Mouse (Mus musculus) stomach, postnatal 0 days (tissue): ENCODE measurements around the gene Ceacam1. TPM values are rescaled to one million over a fixed set of nuclear protein-coding genes. Genes with fewer than 3 reads are reported as not detected.
"Not testable (repeated sequence)": the region's sequence is repeated elsewhere in the genome, so short reads cannot be mapped to it uniquely, and the experiment has no call there.

Source experiments
- ATAC-seq: fragments of 200-750 bp; cut with Nextera tagmentation; 2 replicates; pipeline ENCODE4 v1.8.0; 2017; ENCODE audit not compliant: low FRiP score, low TSS enrichment
- DNase-seq: peaks from one replicate; pipeline ENCODE4 v3.0.0-alpha.2; 2016; ENCODE audit warnings: low spot score
- H3K27ac ChIP-seq: fragments of 300-500 bp; sonication (generic); replicated peaks from 2 replicates; pipeline ENCODE4 v1.5.1; 2014; ENCODE audit warnings: mild to moderate bottlenecking, control low read depth
- H3K27me3 ChIP-seq: fragments of 300-500 bp; sonication (generic); 2 replicates; pipeline ENCODE4 v1.6.1; 2014; ENCODE audit warnings: low read length; ENCODE audit not compliant: control insufficient read depth, insufficient read depth
- H3K36me3 ChIP-seq: fragments of 300-500 bp; sonication (generic); 2 replicates; pipeline ENCODE4 v1.6.1; 2014; ENCODE audit warnings: low read length, mixed read lengths; ENCODE audit not compliant: control insufficient read depth, insufficient read depth
- H3K4me1 ChIP-seq: fragments of 300-500 bp; sonication (generic); replicated peaks from 2 replicates; pipeline ENCODE4 v1.6.1; 2014; ENCODE audit warnings: antibody characterized with exemption; ENCODE audit not compliant: control insufficient read depth, insufficient read depth
- H3K4me2 ChIP-seq: fragments of 300-500 bp; sonication (generic); replicated peaks from 2 replicates; pipeline ENCODE4 v1.6.1; 2014; ENCODE audit warnings: low read depth, mild to moderate bottlenecking, control low read depth, moderate library complexity
- H3K4me3 ChIP-seq: fragments of 300-500 bp; sonication (generic); 2 replicates; pipeline ENCODE4 v1.5.1; 2014; ENCODE audit warnings: low read depth, low read length, control low read depth
- H3K9ac ChIP-seq: fragments of 300-500 bp; sonication (generic); 2 replicates; pipeline ENCODE4 v1.6.1; 2014; ENCODE audit warnings: mild to moderate bottlenecking, low read length, control low read depth, mixed read lengths
- H3K9me3 ChIP-seq: fragments of 300-500 bp; sonication (generic); 2 replicates; pipeline ENCODE4 v1.6.1; 2016; ENCODE audit warnings: low read length; ENCODE audit not compliant: control insufficient read depth
- CTCF ChIP-seq: IDR thresholded peaks from 2 replicates; pipeline ENCODE4 v1.5.1; 2016; ENCODE audit warnings: antibody characterized with exemption, low read depth, mild to moderate bottlenecking, moderate library complexity
- EP300 ChIP-seq: optimal IDR thresholded peaks from 2 replicates; pipeline ENCODE3; 2016; ENCODE audit warnings: antibody characterized with exemption
- WGBS: fragments of 180-500 bp; shearing (Covaris S2); extraction: QIAGEN DNeasy Blood & Tissue Kit; methylation state at CpG from one replicate; pipeline ENCODE4 v1.1.7; 2014; 5-methylcytosine and 5-hydroxymethylcytosine counted together
- polyA plus RNA-seq: library from polyadenylated mRNA; unstranded; fragments of >200 nt; fragmentation: Nextera tagmentation; extraction: Ambion mirVana; gene quantifications from 2 replicates; pipeline ENCODE4 v1.2.1, GENCODE M21; 2015

The Ceacam1 gene
- polyA plus RNA-seq, 1 experiment from 2014 or later = 16.7 TPM

DNA sequence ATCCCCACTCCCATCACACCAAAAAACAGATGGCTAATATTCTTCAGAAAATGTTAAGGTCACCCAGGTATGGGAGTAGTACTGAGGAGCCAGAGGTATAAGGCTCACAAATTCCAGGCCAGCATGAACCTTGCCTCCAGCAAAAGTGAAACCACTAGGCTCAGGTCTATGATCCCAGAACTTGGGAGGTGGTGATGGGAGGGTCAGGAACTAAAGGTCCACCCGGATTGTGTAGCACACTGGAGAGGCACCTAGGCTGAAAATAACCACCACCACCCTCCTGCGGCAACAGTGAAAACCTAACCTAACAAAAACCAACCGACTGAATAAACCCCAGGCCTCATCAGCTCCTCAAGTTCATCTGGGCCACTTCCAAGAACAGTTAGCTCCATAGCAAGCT is 49.1 kb downstream of the Ceacam1 start:
- Histone ChIP-seq H3K4me1 (no peaks in the 10 kb centered on the region), H3K9ac (no peak overlapping the region), H3K4me3 (no peak overlapping the region), H3K27me3 (no peaks in the 10 kb centered on the region), H3K9me3 (no peaks in the 10 kb centered on the region), H3K36me3 (no peaks in the 10 kb centered on the region), H3K27ac (no peak overlapping the region), H3K4me2 (no peak overlapping the region)
- no peak for TF ChIP-seq CTCF
- ATAC-seq = no peak
- 72% methylated on average over 3 of the region's 3 CpGs for WGBS
- no peak for DNase-seq

DNA sequence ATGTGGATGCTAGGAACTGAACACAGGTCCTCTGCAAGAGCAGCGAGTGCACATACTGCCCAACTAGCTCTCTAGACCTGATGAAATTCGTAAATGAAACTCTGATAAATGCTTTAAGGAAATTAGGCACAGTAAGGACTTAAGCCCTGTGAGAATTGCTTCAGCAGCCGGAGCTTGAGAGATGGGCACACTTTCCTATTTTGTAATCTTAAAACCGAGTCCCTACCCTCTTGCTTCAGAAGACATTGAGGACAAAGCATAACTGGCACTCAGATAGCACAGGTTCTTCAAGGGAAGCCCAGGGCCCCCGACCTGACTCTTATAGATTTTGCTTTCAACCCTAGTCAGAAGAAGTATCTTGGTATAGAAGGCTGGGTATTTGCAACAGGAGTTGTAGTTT is 50.3 kb downstream of the Ceacam1 start:
- Histone ChIP-seq H3K4me2 (no peak overlapping the region), H3K4me1 (no peaks in the 10 kb centered on the region), H3K9me3 (no peaks in the 10 kb centered on the region), H3K36me3 (no peaks in the 10 kb centered on the region), H3K9ac (no peak overlapping the region), H3K27me3 (no peaks in the 10 kb centered on the region), H3K4me3 (no peak overlapping the region), H3K27ac (no peak overlapping the region)
- 81% methylated on average over 5 of the region's 5 CpGs for WGBS
- no peak for DNase-seq
- no peak for ATAC-seq
- TF ChIP-seq EP300 (no peak), CTCF (no peak)

DNA sequence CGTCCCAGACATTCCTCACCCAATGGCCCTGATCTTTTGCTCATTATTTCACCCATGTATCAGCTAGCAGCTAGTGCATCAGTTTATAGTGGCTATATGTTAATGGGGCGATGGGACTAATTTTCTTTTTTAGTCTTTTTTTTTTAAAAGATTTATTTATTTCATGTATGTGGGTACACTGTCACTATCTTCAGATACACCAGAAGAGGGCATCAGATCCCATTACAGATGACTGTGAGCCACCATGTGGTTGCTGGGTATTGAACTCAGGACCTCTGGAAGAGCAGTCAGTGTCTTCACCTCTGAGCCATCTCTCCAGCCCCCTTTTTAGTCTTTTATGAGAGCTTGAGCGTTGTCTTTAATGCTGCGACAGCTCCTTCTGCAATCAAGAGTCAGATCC is 51.0 kb downstream of the Ceacam1 start:
- H3K4me1 ChIP-seq, H3K36me3 ChIP-seq, H3K9ac ChIP-seq, H3K4me3 ChIP-seq, H3K9me3 ChIP-seq, DNase-seq, H3K27me3 ChIP-seq, ATAC-seq, H3K4me2 ChIP-seq, H3K27ac ChIP-seq: not testable (repeated sequence)
- 90% methylated on average over 4 of the region's 4 CpGs for WGBS
- TF ChIP-seq CTCF = peak; percentile 38

DNA sequence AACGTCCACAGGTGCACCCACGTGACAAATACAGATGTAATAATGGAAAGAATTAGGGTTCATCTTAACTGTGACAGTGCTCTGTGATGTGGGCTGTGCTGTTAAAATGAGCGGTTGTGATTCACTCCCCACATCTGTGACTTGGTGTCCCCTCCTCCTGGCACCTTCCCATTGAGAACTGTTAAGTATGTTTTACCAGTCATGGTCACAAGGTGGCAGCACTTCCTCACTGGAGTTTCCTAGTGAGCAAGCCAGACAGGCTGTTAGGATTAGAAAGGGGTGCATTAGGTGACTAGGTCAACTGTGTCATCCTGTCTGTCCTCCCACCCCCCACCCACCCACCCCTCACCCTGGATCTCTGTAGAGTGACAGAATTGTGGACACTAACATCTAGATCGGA is 53.0 kb downstream of the Ceacam1 start:
- TF ChIP-seq CTCF = peak; percentile 90
- TF ChIP-seq EP300 = no peak
- Histone ChIP-seq H3K4me1 (no peaks in the 10 kb centered on the region), H3K4me3 (no peak overlapping the region), H3K9me3 (no peaks in the 10 kb centered on the region), H3K27me3 (no peaks in the 10 kb centered on the region), H3K27ac (no peak overlapping the region), H3K4me2 (no peak overlapping the region), H3K36me3 (no peaks in the 10 kb centered on the region), H3K9ac (no peak overlapping the region)
- ATAC-seq = 0 out of 2 replicates have a peak, but pooled peaks have one; percentile 24
- DNase-seq = peak; percentile 82
- 34% methylated on average over 4 of the region's 4 CpGs for WGBS

DNA sequence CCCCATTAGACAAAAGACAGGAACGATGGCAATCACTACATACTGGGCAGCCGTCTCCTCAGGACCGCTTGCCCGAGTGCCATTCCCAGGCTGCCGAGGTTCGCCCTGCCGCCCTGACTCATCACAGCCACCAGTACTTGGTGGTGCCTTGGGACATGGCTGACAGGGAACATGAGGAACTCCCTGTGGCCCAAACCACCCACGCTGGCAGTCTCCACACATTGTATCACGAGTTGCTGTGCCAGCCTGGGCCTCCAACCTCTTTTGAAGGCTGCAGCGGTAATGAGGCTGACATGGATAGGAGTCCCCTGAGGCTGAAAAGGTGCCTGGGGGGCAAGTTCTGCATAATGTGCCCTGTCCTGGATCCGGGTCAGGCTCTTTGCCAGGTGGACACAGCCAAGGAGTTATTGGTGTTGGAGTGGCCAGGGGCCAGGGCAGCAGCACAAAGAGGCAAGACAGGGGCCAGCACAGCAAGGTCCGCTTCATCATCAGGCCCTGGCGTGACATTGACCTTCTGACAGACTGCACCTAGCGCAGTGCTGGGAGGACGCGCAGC is 55.0 kb downstream of the Ceacam1 start:
- H3K4me3 ChIP-seq = no peak overlapping the region
- H3K27ac ChIP-seq = no peak overlapping the region
- WGBS = 86% methylated on average over 16 of the region's 16 CpGs
- no peaks in the 10 kb centered on the region for H3K27me3 ChIP-seq
- no peak for TF ChIP-seq CTCF
- no peak for TF ChIP-seq EP300
- no peaks in the 10 kb centered on the region for H3K9me3 ChIP-seq
- no peak for ATAC-seq
- no peak overlapping the region for H3K9ac ChIP-seq
- no peaks in the 10 kb centered on the region for H3K36me3 ChIP-seq
- DNase-seq = no peak
- H3K4me1 ChIP-seq = no peaks in the 10 kb centered on the region
- no peak overlapping the region for H3K4me2 ChIP-seq

DNA sequence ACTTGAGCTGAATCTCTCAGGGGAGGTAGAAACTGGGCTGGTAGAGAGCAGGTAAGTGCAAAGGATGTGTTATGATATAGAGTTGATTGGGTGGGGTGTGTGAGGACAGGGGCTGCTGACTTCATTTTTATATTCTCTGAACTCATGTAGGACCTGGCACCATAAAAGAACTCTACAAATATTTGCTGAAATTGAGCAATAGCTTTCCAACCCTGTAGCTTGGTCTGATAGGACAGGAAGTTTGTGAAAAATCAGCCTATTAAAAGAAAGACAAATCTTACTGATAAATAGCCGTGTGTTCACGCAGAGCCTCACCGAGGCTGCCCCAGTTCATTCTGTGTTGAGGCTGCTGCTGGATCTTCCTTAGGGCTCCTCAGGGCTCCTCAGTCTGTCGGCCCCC is 57.5 kb downstream of the Ceacam1 start:
- H3K4me1 ChIP-seq = no peaks in the 10 kb centered on the region
- H3K36me3 ChIP-seq = no peaks in the 10 kb centered on the region
- no peaks in the 10 kb centered on the region for H3K27me3 ChIP-seq
- 63% methylated on average over 4 of the region's 4 CpGs for WGBS
- ATAC-seq (no peak), DNase-seq (no peak)
- no peak overlapping the region for H3K9ac ChIP-seq
- no peak overlapping the region for H3K27ac ChIP-seq
- no peaks in the 10 kb centered on the region for H3K9me3 ChIP-seq
- H3K4me3 ChIP-seq = no peak overlapping the region
- H3K4me2 ChIP-seq = no peak overlapping the region
- TF ChIP-seq CTCF (no peak), EP300 (no peak)
